Mouse (Mus musculus) ES-Bruce4 (cell line): ENCODE measurements around the gene Nup210. TPM values are rescaled to one million over a fixed set of nuclear protein-coding genes. Genes with fewer than 3 reads are reported as not detected.
"Not testable (repeated sequence)": the region's sequence is repeated elsewhere in the genome, so short reads cannot be mapped to it uniquely, and the experiment has no call there.

Source experiments
- H3K27ac ChIP-seq: 2 replicates; pipeline ENCODE4 v1.5.1; 2012; ENCODE audit warnings: low read length, inconsistent platforms; ENCODE audit not compliant: insufficient read depth
- H3K27me3 ChIP-seq: 2 replicates; pipeline ENCODE4 v1.6.1; 2012; ENCODE audit warnings: mild to moderate bottlenecking, low read length, inconsistent platforms; ENCODE audit not compliant: control insufficient read depth, poor library complexity, insufficient read depth, severe bottlenecking
- H3K36me3 ChIP-seq: 2 replicates; pipeline ENCODE4 v1.6.1; 2012; ENCODE audit warnings: inconsistent platforms, mild to moderate bottlenecking, low read length, moderate library complexity; ENCODE audit not compliant: control insufficient read depth, poor library complexity, insufficient read depth, severe bottlenecking
- H3K4me1 ChIP-seq: one replicate; pipeline ENCODE4 v1.8.1; 2011; ENCODE audit warnings: low read length; ENCODE audit not compliant: control insufficient read depth, insufficient read depth
- H3K4me3 ChIP-seq: 2 replicates; pipeline ENCODE4 v1.5.1; 2011; ENCODE audit warnings: low read depth, mild to moderate bottlenecking, low read length
- H3K9ac ChIP-seq: 2 replicates; pipeline ENCODE4 v1.6.1; 2012; ENCODE audit warnings: low read depth, mild to moderate bottlenecking, inconsistent platforms; ENCODE audit not compliant: poor library complexity, severe bottlenecking
- H3K9me3 ChIP-seq: replicated peaks from 2 replicates; pipeline ENCODE4 v1.6.1; 2012; ENCODE audit warnings: mild to moderate bottlenecking, low read length, inconsistent platforms; ENCODE audit not compliant: control insufficient read depth, poor library complexity, insufficient read depth, severe bottlenecking
- CTCF ChIP-seq: IDR thresholded peaks from one replicate; pipeline ENCODE4 v1.8.1; 2011; ENCODE audit warnings: low read depth, low read length
- EP300 ChIP-seq: IDR thresholded peaks from 2 replicates; pipeline ENCODE4 v1.6.1; 2011; ENCODE audit warnings: low read depth, low read length; ENCODE audit not compliant: insufficient read depth
- POLR2A ChIP-seq: IDR thresholded peaks from one replicate; pipeline ENCODE4 v1.8.1; 2011; ENCODE audit warnings: low read length; ENCODE audit not compliant: insufficient read depth
- polyA plus RNA-seq: library from polyadenylated mRNA; stranded (reverse); fragments of >200 nt; gene quantifications from 2 replicates; pipeline ENCODE4 v1.2.4, GENCODE M21; 2011; ENCODE audit warnings: low read depth; ENCODE audit not compliant: missing spikeins, insufficient read depth, insufficient read length

Nup210 gene
- polyA plus RNA-seq, 1 experiment: 46.8 TPM

- TF ChIP-seq POLR2A (no peak), CTCF (peak; percentile 27), EP300 (no peak)
- Histone ChIP-seq H3K27me3 (no peaks in the 10 kb centered on the region), H3K4me3 (no peak overlapping the region), H3K36me3 (no peaks in the 10 kb centered on the region), H3K9ac (no peak overlapping the region), H3K9me3 (no peaks in the 10 kb centered on the region), H3K27ac (no peak overlapping the region), H3K4me1 (peaks cover 4% of the 10 kb centered on the region)
Observed at GRCm38 (mm10) chr6:91105400-91106129, 11.1 kb downstream of the Nup210 start.

GRCm38 (mm10) chr6:91104765-91105399, 11.7 kb downstream of the Nup210 start:
- TF ChIP-seq POLR2A: no peak
- no peak for TF ChIP-seq CTCF
- no peak for TF ChIP-seq EP300
- no peaks in the 10 kb centered on the region for H3K27me3 ChIP-seq
- H3K9me3 ChIP-seq: no peaks in the 10 kb centered on the region
- no peak overlapping the region for H3K27ac ChIP-seq
- no peak overlapping the region for H3K4me3 ChIP-seq
- H3K4me1 ChIP-seq: peaks cover 4% of the 10 kb centered on the region
- H3K9ac ChIP-seq: no peak overlapping the region
- no peaks in the 10 kb centered on the region; the same call in 1 of the 2 replicates for H3K36me3 ChIP-seq

- not testable (repeated sequence) for H3K9ac ChIP-seq, H3K27me3 ChIP-seq, H3K27ac ChIP-seq, H3K4me3 ChIP-seq, H3K36me3 ChIP-seq, H3K9me3 ChIP-seq, H3K4me1 ChIP-seq
Observed at GRCm38 (mm10) chr6:91103421-91103820, 13.2 kb downstream of the Nup210 start.

- H3K27ac ChIP-seq: no peak overlapping the region
- TF ChIP-seq EP300 (no peak), POLR2A (no peak), CTCF (no peak)
- no peak overlapping the region for H3K4me3 ChIP-seq
- H3K9ac ChIP-seq: no peak overlapping the region
- no peaks in the 10 kb centered on the region for H3K9me3 ChIP-seq
- H3K4me1 ChIP-seq: peaks cover 4% of the 10 kb centered on the region
- H3K27me3 ChIP-seq: no peaks in the 10 kb centered on the region
- H3K36me3 ChIP-seq: peaks cover 5% of the 10 kb centered on the region
Observed at GRCm38 (mm10) chr6:91100621-91101020, 16.0 kb downstream of the Nup210 start.

GRCm38 (mm10) chr6:91097879-91098278, 18.8 kb downstream of the Nup210 start:
- H3K9me3 ChIP-seq: peaks cover 5% of the 10 kb centered on the region; the same call in 1 of the 2 replicates
- H3K36me3 ChIP-seq: peaks cover 8% of the 10 kb centered on the region
- no peak for TF ChIP-seq EP300
- TF ChIP-seq POLR2A: no peak

GRCm38 (mm10) chr6:91095072-91095601, 21.5 kb downstream of the Nup210 start:
- H3K27ac ChIP-seq: no peak overlapping the region
- H3K9me3 ChIP-seq: peaks cover 5% of the 10 kb centered on the region; the same call in 1 of the 2 replicates
- H3K9ac ChIP-seq: no peak overlapping the region
- TF ChIP-seq CTCF (no peak), EP300 (no peak), POLR2A (no peak)
- no peaks in the 10 kb centered on the region for H3K4me1 ChIP-seq
- H3K27me3 ChIP-seq: no peaks in the 10 kb centered on the region
- H3K36me3 ChIP-seq: peaks cover 14% of the 10 kb centered on the region
- H3K4me3 ChIP-seq: no peak overlapping the region

More at GRCm38 (mm10) chr6:91097879-91098278, 18.8 kb downstream of the Nup210 start:
- Histone ChIP-seq H3K27me3 (no peaks in the 10 kb centered on the region), H3K4me1 (peaks cover 4% of the 10 kb centered on the region), H3K27ac (no peak overlapping the region), H3K4me3 (no peak overlapping the region), H3K9ac (no peak overlapping the region)
